Mouse (Mus musculus) Patski (cell line): ENCODE measurements at regions not wholly inside any gene's neighbourhood (a gene's known extent, or its start where the extent isn't known, plus 50 kb on each side); places are given as distances from the start of the nearest gene placed in this dataset.

ENCODE experiments used
- ATAC-seq: fragments of 100-300 bp; one replicate; pipeline ENCODE4 v1.8.0; 2021
- CTCF ChIA-PET: fragments of 350-600 bp; sonication (Branson Sonifier 250); formaldehyde crosslinking; loops from one replicate; lab custom pipeline; 2022; ENCODE audit warnings: inconsistent platforms; lab: Charles Lee
- POLR2A ChIA-PET: fragments of 350-600 bp; sonication (Branson Sonifier 250); formaldehyde crosslinking; loops from one replicate; lab custom pipeline; 2022; ENCODE audit warnings: antibody characterized with exemption, inconsistent platforms; lab: Charles Lee
- DNase-seq: peaks from one replicate; pipeline ENCODE4 v3.0.0-alpha.2; 2011; ENCODE audit warnings: low read depth, low spot score
- H3K27me3 ChIP-seq: fragments of 371-371 bp; one replicate; pipeline ENCODE4 v1.5.1; 2021
- CTCF ChIP-seq: fragments of 100-300 bp; IDR thresholded peaks from one replicate; pipeline ENCODE4 v1.5.1; 2021
- in situ Hi-C: fragments of 300-500 bp; cut with MboI; formaldehyde crosslinking; loops from 3 replicates; pipeline ENCODE4 v1.11.1; 2018; ENCODE audit warnings: low pct_unique_long_range_greater_than_20kb, mixed read lengths

DNA sequence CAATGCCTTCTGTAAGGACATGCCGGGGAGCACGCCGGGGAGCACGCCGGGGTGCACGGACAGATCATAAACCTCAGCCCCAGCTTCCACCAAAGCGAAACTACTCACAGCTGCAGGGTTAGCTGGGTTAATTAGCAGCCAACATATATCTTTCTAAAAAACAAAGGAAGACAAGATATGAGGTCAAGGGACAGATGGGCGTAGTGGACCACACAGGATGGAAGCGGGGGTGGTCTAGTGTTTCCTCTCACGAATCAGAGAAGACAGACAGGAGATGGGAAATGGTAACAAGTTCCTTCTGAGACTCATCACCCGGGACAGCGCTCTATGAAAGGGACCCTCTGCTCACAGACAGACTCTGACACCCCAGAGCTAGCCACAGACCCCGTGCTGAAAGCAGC is 60.0 kb upstream of the Ajap1 start:
- DNase-seq = no peak
- ChIA-PET POLR2A (no interaction called here), CTCF (interaction anchor here (1.0 kb wide), 1 partner anchor 13 kb away, joined by 3 read pairs; no protein-coding TSS in a partner anchor)
- no peak for ATAC-seq
- H3K27me3 ChIP-seq = no peaks in the 10 kb centered on the region
- no peak for TF ChIP-seq CTCF
- in situ Hi-C loops = no loop called here

- ChIA-PET POLR2A (no interaction called here), CTCF (no interaction called here)
- ATAC-seq = no peak
Observed at GRCm38 (mm10) chr4:153543900-153544648, 61.5 kb upstream of the Ajap1 start.

DNA sequence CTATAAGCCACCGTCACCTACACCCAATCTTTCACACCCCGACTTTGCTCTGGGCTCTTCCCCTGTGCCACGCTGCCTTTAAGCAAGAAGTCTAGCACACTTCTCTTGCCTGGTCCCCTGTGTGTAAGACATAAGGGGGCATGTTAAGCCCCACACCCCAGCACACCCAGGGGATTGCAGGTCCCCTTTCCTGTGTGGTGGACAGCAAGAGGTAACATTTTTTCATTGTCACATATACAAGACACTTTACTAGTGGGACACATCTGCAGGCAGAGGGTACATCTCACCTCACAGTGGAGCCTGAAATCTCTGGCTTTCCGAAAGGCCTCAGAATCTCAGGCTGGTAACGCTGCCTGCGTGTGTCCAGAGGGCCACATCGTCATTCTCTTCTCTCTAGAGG is 64.1 kb upstream of the Ajap1 start:
- in situ Hi-C loops = no loop called here
- ChIA-PET POLR2A (no interaction called here), CTCF (no interaction called here)
- H3K27me3 ChIP-seq = no peaks in the 10 kb centered on the region
- ATAC-seq (no peak), DNase-seq (no peak)
- no peak for TF ChIP-seq CTCF

More at GRCm38 (mm10) chr4:153543900-153544648, 61.5 kb upstream of the Ajap1 start:
- DNase-seq = no peak
- in situ Hi-C loops = no loop called here
- H3K27me3 ChIP-seq = no peaks in the 10 kb centered on the region
- TF ChIP-seq CTCF = no peak

DNA sequence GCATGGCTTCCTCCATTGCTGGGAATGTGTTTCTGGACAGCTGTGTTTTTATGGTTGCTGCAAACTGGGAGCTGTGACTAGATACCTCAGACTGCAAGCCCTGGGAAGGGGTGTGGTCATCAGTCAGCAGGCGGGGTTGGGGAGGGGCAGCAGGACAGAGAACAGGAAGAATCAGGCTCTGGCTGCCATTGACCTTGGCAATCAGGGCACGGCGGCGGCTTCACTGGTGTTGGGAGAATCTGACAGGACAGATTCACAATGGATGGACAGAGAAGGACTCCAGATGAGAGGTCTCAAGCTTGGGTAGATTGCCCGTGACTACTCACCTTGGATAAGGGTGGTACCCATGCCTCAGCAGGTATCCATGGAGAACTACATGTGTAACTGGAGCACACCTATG is 64.5 kb upstream of the Ajap1 start:
- in situ Hi-C loops = no loop called here
- no peaks in the 10 kb centered on the region for H3K27me3 ChIP-seq
- ChIA-PET CTCF (no interaction called here), POLR2A (no interaction called here)
- no peak for TF ChIP-seq CTCF
- no peak for DNase-seq
- no peak for ATAC-seq

DNA sequence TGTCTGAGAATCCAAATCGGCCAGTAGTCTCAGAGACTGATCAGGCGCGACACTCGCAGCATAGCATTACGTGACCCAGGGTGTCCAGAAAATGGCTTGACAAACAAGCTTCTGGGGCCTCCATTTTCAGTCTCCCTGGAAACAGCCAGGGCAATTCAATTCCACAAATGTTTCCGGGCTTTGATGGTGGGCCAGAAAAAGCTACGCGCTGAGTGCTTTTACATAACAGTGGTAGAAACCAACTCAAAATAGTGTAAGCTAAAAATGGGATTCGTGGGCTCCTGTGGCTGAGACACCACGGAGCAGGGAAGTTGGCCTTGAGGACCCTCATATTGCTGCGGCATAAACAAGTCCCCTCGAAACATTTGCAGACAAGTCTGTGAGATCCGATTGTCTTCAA is 65.3 kb upstream of the Ajap1 start:
- ChIA-PET POLR2A (no interaction called here), CTCF (no interaction called here)
- ATAC-seq (no peak), DNase-seq (no peak)
- no peak for TF ChIP-seq CTCF
- H3K27me3 ChIP-seq = no peaks in the 10 kb centered on the region
- in situ Hi-C loops = no loop called here

DNA sequence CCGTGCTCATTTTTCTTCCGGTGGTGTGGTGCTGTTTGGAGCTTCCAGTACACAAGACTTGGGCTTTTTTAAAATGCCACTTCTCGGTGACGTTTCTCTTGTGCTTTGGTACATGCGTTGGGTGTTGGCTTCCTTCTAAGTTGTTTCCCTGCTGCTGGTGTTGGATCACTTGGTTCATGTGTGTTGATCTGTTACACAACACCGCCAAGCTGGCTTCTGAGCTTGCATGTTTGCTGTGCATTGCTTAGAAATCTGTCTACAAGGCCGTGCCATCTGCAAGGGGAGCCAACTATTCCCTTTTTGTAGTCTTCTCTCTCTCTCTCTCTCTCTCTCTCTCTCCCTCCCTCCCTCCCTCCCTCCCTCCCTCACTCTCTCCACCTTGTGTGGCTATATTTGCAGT is 68.7 kb upstream of the Ajap1 start:
- ChIA-PET POLR2A (no interaction called here), CTCF (no interaction called here)
- in situ Hi-C loops = no loop called here
- no peak for ATAC-seq
- DNase-seq = no peak
- H3K27me3 ChIP-seq = no peaks in the 10 kb centered on the region
- no peak for TF ChIP-seq CTCF

- in situ Hi-C loops = no loop called here
- CTCF ChIA-PET = no interaction called here
Observed at GRCm38 (mm10) chr4:153552483-153552882, 69.9 kb upstream of the Ajap1 start.

DNA sequence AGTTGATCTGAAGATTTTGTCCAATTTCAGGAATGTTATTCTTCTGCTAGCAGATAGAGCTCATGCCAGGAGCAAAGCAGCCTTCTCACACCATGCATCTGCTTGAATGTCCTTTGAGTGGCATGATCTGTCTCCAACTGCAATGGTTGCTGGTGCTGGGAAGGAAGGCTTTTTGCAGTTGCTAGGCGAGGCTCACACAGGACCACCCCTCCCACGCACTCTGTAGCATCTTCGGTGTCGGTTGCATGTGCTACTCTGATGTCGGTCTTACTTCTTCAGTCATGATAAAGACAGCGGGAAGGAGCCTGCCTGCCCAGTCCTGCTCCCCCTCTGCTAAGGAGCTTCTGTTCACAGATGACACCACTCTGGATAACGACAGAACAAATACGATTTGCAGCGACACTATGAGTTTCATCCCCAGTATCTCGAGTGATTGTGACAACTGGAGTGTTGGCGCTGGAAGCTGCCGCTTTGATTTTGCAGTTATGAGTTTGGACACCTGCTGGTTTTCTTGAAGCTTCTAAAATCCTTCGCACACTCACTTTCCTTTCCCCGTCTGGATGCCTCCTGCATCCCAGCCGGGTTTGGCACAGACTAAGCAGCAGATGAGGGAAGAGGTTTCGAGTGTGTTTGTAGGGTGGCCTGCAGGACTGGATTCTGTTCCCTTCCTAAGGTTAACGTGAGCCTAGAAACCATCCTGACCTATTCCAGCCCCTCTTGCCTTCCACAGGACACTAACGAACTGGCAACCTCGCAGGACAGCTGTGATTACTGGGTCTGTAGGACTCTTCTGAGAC is 75.4 kb upstream of the Ajap1 start:
- no peak for TF ChIP-seq CTCF
- CTCF ChIA-PET = no interaction called here
- H3K27me3 ChIP-seq = no peaks in the 10 kb centered on the region
- no peak for ATAC-seq
- POLR2A ChIA-PET = no interaction called here
- DNase-seq = no peak
- in situ Hi-C loops = no loop called here

More at GRCm38 (mm10) chr4:153552483-153552882, 69.9 kb upstream of the Ajap1 start:
- TF ChIP-seq CTCF = no peak
- POLR2A ChIA-PET = no interaction called here
- no peak for ATAC-seq
- no peaks in the 10 kb centered on the region for H3K27me3 ChIP-seq
- no peak for DNase-seq

DNA sequence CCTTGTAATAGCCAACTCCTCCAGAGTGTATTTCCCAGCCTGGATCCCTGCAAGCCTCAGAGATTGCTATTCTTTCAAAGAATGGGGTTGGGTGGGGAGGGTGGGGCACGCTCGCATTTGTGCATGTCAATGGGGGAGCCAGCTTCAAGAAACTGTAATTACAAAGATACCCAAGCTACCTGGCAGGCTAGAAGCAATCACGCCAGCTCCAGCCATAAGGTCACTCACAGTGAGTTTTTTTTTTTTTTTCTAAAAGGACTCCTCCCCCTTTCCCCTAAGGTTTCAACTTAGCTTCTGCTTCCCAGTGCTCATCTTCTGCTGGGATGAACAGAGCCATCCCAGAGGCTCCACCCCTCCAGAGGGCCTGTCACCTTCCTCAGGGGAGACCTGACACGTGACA is 77.0 kb upstream of the Ajap1 start:
- DNase-seq = no peak
- in situ Hi-C loops = no loop called here
- no peaks in the 10 kb centered on the region for H3K27me3 ChIP-seq
- CTCF ChIA-PET = no interaction called here
- no peak for TF ChIP-seq CTCF
- POLR2A ChIA-PET = no interaction called here
- no peak for ATAC-seq

- ATAC-seq = no peak
- in situ Hi-C loops = no loop called here
- no peaks in the 10 kb centered on the region for H3K27me3 ChIP-seq
- no peak for TF ChIP-seq CTCF
- no peak for DNase-seq
- ChIA-PET POLR2A (no interaction called here), CTCF (no interaction called here)
Observed at GRCm38 (mm10) chr4:153560193-153560592, 77.6 kb upstream of the Ajap1 start.

DNA sequence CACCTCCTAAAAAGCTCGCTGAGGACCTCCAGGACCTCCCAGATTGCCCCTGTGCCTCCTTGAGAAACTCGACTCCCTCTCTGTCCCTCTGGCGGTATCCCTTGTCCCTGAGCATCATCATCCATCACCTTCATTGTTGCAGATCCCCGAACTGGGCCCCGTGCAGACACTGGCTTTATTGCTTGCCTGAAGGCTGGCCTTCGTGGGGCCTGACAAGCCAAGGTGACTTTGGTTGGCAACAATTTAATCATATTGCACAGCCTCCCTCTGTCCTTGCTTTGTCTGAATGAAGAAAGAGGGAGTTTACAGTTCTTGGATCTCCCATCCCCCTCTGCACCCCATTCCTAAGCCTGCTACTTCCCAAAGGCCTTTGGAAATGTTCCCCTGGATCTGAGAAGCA is 78.3 kb upstream of the Ajap1 start:
- no peaks in the 10 kb centered on the region for H3K27me3 ChIP-seq
- ChIA-PET POLR2A (no interaction called here), CTCF (no interaction called here)
- in situ Hi-C loops = no loop called here
- no peak for TF ChIP-seq CTCF
- DNase-seq = no peak
- ATAC-seq = no peak
